Mouse (Mus musculus) Muller cell, postnatal 12 days (primary cell): Measurements from ENCODE around the gene Alkbh4.

Experiments used
- DNase-seq: peaks from one replicate; pipeline ENCODE4 v3.0.0-alpha.2; 2015; ENCODE audit errors: inconsistent ontology term

The Alkbh4 gene

GRCm38 (mm10) chr5:136179594-136179993 is 43.6 kb downstream of the Alkbh4 start:
- no peak for DNase-seq

GRCm38 (mm10) chr5:136181197-136181596 is 45.3 kb downstream of the Alkbh4 start:
- no peak for DNase-seq

- DNase-seq: no peak
These were observed 46.1 kb downstream of the Alkbh4 start for GRCm38 (mm10) chr5:136182049-136182448.

GRCm38 (mm10) chr5:136182830-136183229 is 46.9 kb downstream of the Alkbh4 start:
- no peak for DNase-seq

GRCm38 (mm10) chr5:136183766-136184165 is 47.8 kb downstream of the Alkbh4 start:
- no peak for DNase-seq

- DNase-seq: peak; percentile 40
These were observed 50.8 kb downstream of the Alkbh4 start for GRCm38 (mm10) chr5:136186723-136187122.
